Mouse (Mus musculus): ENCODE results near the gene Mslnl.

Gene Mslnl

DNA sequence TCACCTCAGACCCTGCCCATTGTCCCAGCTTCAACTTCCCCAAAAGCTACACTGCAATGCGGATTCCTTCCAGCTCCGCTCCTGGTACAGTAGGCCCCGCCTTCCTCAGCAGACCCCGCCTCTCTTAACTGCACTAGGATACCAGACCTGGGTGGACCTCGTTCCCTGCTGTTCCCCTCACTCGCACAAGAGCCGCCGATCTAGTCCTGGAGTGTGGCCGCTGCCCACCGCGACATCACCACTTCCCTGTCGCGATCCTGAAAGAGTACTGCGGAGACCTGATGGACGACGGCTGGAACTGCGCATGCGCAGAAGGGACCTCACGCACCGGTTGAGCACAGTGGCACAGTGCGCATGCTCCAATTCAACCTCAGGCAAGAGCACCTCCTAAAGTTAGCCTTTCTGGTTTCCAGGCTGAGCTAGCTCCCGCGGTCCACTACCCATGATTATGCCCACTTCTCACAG lies 49.5 kb downstream of the Mslnl start, which contains the start of gene Haghl:
Gene Haghl (minus strand): TSS at position 393 of the 465 bp plus-strand sequence.
- DNase-seq (ENCODE audit: low read depth in 2 of 2, low spot score in 2 of 2): peak; percentile 94

DNA sequence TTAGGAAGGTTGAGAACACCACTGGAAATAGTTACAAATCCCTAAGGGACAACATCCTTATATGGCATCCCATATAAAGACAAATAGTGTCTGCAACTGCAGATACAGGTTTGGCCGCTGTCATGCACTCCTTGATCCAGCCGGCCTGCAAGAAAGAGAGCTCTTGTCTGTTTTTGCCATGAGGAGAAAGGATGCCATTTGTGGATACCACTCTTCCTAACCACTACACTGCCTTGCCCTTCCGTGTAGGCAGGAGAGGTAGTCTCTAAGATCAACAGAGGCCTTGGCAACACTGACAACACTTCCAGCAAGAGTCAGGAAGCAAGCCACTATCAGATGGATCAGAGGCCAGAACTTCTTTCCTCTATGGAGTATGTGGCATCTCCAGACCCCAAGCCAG lies 50.4 kb downstream of the Mslnl start, which contains the start of gene Ccdc78:
Gene Ccdc78 (plus strand): TSS at position 301 of the 400 bp plus-strand sequence.
- no peak for DNase-seq (ENCODE audit: low read depth in 2 of 2, low spot score in 2 of 2)

DNA sequence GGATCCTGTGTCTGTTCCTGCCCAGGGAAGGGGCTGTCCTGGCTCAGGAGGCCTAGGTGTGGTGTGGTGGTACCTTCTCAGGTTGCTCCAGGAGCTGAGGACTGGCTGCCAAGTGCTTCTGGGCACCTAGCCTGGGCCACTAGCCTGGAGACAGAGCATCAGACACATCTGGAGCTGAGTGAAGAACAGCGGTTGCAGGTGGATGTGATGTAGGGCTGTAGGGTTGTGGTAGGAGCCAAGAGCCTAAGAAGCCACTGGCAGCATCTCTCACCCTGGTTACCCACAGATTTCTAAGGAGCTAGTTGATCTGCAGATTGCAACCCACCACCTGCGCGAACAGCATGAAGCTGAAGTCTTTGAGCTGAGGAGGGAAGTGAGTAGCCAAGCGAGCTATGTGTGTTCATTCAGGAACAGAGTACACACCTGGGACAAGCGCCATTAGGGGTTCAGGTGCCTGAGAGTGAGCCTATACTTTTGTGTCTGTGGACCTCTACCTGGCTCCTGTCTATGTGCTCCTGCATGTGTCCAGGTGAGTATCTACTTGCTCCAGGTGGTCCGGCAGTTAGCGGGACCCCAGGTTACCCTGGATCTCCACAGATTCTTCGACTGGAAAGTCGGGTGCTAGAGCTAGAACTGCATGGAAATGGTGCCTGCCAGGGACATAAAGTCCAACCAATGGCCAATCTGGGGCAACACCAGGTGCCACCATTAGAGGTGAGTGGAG lies 51.1 kb downstream of the Mslnl start:
- no peak for DNase-seq (ENCODE audit: low read depth in 2 of 2, low spot score in 2 of 2)

DNA sequence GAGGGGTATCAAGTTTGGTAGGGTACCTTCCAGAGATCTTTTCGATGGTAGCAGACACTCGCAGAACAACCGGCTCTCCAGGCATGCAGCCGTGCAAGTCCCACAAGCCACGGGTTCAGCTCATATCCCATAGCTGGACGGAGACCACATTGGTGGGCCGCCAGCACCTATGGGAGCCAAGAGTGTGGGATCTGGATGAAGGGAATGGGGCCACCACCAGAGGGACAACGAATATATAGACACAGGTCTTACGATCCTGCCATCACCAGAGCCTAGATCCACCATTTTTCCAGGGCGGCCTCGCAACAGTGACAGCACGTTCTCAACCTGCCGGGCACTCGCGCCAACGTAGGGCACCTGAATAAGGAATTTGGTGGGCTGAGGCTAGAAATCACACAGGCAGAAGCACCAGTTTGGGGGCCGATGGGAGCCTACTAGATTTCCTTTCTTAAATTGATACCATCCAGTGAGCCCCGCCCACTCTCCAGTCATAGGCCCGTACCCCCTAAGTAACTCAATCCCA lies 55.5 kb downstream of the Mslnl start:
- DNase-seq (ENCODE audit: low read depth in 2 of 2, low spot score in 2 of 2): no peak

DNA sequence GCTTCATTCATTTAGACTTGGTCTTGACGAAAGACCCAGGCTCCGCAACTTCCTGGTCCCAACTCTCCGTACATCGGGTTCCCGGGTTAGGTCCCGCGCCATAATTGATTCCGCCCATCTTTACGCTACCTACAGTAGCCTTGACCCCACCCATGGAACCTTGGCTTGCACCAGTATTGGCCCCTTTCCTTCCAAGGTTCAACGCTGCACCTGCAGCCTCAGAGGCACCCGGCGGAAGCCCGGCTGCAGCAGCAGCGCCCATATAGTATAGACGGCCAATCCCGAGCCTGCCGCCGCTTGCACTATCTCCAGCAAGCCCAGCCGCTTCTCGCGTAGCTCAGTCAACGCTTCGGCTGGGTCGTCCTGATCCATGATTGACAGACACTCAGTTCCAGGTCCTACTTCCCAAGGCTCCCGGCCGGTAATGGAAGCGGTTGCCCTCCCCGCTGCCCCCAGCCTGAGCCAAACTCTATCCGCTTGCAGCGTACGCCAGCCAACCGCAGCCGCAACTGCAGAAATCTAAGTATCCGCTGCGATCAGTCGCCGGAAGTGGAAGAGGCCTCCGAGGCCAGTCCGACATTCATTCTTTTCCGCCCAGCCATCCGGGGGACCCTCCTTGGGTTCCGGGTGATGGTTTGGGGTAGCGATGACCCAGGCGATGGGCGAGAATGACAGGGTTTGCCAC lies 56.1 kb downstream of the Mslnl start:
- DNase-seq (ENCODE audit: low read depth in 2 of 2, low spot score in 2 of 2): peak; percentile 80 to 87

DNA sequence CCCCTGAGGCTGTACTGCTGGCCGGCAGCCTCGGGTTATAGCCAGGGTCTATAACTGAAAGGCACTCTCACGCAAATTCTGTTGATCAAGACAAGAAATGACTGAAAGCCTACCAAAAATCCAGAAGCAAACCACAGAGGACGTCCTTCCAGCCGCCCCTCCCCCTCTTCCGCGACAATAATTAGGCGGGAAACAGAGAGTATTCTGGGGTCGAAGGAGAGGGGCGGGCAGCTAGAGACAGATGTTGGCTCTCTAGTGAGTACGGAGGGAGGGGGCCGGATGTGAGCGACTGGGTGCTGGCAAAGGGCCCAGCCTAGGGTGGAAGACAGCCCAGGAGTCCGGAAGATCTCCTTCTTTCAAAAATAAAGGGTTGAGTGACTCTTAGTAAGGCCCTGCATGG lies 56.8 kb downstream of the Mslnl start, which contains the start of gene Fam173a:
Gene Fam173a (minus strand): TSS at position 287 of the 400 bp plus-strand sequence.
- peak; percentile 63 to 75 for DNase-seq (ENCODE audit: low read depth in 2 of 2, low spot score in 2 of 2)

DNA sequence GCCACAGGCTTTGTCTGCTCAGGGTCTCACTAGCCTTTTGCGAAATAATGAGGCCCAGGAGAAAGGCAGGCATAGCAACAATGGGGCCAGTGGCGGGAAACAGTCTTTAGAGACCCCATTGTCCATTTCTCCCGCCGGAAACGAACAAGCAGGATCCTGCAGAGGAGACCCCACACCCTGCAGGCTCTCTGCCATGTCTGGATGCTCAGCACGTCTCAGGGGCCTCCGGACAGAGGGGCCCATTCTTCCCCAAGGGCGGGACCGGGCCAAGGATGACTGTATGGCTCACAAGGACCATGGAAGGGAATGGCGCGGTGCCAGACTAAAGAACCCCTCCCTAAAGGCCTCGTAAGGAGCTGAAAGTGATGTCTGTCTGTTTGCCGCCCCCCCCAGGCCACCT lies 58.4 kb downstream of the Mslnl start:
- DNase-seq (ENCODE audit: low read depth in 2 of 2, low spot score in 2 of 2): no peak

DNA sequence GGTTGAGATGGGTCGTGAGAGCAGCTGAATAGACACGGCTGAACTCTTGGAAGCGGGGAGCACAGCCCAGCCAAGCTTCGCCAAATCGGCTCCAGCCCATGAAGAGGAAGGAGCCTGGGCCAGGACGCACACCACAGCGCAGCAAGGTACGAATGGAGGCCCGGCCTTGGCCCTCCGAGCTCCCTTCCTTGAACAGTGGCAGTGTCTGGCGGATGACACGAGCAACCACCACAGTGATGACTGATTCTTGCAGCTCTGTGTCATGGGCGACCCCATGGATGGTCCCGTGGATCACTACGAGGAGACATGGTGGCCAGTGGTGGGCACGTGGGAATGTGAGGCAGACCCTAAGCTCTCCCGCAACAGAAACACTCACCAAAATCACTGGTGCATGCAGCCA lies 59.2 kb downstream of the Mslnl start:
- DNase-seq (ENCODE audit: low read depth in 2 of 2, low spot score in 2 of 2): no peak

DNA sequence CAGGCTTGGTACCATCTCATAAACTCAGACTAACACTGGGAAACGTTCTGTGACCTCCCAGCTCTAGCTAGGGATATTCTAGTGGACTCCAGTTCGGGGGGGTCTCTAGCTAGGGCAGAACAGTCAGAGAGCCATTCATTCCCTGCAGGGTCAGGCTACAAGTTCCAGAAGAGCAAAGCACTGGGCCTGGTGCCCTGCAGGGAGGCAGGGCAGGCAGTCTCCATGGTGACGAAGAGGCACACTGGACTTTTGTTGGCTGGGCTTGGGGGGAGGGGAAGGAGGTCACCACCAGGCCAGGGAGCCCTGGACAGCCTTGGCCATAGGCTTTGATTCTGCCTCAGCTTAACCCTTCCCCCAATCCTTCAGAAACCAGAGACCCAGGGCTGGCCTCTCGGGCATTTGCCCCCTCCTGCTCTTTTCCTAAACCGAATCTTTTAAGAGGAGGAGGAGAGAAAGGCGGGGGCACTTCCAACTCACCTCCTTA lies 59.8 kb downstream of the Mslnl start, which contains the start of gene AC134908.4:
Gene AC134908.4 (minus strand): TSS at position 51 of the 484 bp plus-strand sequence.
- DNase-seq (ENCODE audit: low read depth in 2 of 2, low spot score in 2 of 2): no peak

DNA sequence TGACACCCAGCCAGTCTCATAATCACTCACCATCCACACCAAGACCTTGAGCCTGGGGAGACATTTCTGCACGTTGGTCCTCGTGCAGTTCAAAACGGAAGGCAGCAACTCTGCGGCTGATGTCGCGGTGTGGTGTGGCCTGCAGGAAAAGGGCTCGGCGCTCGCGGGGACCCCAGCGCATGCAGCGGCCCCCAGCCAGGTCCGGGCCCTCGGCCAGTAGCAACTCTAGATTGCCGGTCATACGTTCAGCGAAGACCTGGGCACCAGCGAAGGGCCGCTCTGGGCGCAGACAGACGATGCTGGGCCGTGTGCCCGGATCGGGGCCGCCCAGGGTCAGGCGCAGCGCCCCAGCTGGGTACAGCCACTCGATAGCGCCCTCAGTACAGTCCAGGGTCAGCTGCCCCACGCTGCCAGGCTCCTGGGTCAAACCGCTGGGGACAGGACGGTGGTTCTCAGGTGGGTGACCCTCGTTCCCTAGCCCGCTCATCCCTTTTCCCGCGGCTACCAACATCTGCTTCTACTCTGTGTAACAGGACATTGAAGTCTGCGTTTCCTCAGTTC lies 60.4 kb downstream of the Mslnl start:
- no peak for DNase-seq (ENCODE audit: low read depth in 2 of 2, low spot score in 2 of 2)

DNA sequence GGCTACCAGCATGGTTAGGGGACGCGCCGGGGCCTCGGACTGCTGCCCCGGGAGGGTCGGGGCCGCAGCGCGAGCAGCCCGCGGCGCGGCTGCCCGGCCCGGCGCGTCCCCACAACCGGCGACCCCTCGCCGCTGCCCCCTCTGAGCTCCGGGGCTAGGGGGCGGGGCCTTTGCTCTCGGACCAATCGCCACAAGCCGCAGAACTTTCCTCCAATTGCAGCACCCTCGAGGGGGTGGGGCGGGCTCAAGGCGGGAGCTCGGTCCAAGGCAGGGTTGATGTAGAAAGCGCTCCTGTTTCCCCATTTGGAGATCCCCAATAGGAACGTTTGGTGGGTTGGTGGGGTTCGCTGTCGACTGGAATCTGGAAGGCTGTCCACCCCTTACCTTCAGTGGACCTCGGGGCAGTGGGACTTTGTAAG lies 61.1 kb downstream of the Mslnl start, which contains the start of gene Metrn:
Gene Metrn (minus strand): TSS at position 186 of the 419 bp plus-strand sequence.
- DNase-seq (ENCODE audit: low read depth in 2 of 2, low spot score in 2 of 2): peak; percentile 68 to 75
